Mouse (Mus musculus) forebrain, embryonic 12.5 days (tissue): ENCODE results near the gene Polg2. TPM values are rescaled to one million over a fixed set of nuclear protein-coding genes. Genes with fewer than 3 reads are reported as not detected.
"Not testable (repeated sequence)": the region's sequence is repeated elsewhere in the genome, so short reads cannot be mapped to it uniquely, and the experiment has no call there.

ENCODE experiments used
- ATAC-seq: fragments of 200-750 bp; cut with Nextera tagmentation; 2 replicates; pipeline ENCODE4 v1.8.0; 2017; ENCODE audit warnings: moderate TSS enrichment; ENCODE audit not compliant: low FRiP score
- H3K27ac ChIP-seq: fragments of 300-500 bp; sonication (generic); 2 replicates; pipeline ENCODE4 v1.5.1; 2016; ENCODE audit warnings: mild to moderate bottlenecking
- H3K27me3 ChIP-seq: fragments of 300-500 bp; sonication (generic); 2 replicates; pipeline ENCODE4 v1.6.1; 2016; ENCODE audit warnings: mild to moderate bottlenecking
- H3K36me3 ChIP-seq: fragments of 300-500 bp; sonication (generic); replicated peaks from 2 replicates; pipeline ENCODE4 v1.6.1; 2016; ENCODE audit warnings: mild to moderate bottlenecking
- H3K4me1 ChIP-seq: fragments of 300-500 bp; sonication (generic); 2 replicates; pipeline ENCODE4 v1.6.1; 2016
- H3K4me2 ChIP-seq: fragments of 300-500 bp; sonication (generic); 2 replicates; pipeline ENCODE4 v1.6.1; 2016; ENCODE audit warnings: mild to moderate bottlenecking, moderate library complexity
- H3K4me3 ChIP-seq: fragments of 300-500 bp; sonication (generic); replicated peaks from 2 replicates; pipeline ENCODE4 v1.5.1; 2016; ENCODE audit warnings: mild to moderate bottlenecking
- H3K9ac ChIP-seq: fragments of 300-500 bp; sonication (generic); 2 replicates; pipeline ENCODE4 v1.6.1; 2016; ENCODE audit warnings: mild to moderate bottlenecking
- H3K9me3 ChIP-seq: fragments of 300-500 bp; sonication (generic); 2 replicates; pipeline ENCODE4 v1.6.1; 2016
- WGBS: fragments of 180-500 bp; shearing (Covaris S2); methylation state at CpG from one replicate; pipeline ENCODE4 v1.1.7; 2016; 5-methylcytosine and 5-hydroxymethylcytosine counted together
- polyA plus RNA-seq: library from polyadenylated mRNA; unstranded; fragments of >200 nt; fragmentation: Nextera tagmentation; extraction: Ambion mirVana; gene quantifications from 2 replicates; pipeline ENCODE4 v1.2.1, GENCODE M21; 2016

The Polg2 gene
- polyA plus RNA-seq, 1 experiment from 2014 or later: 10.4 TPM

- Histone ChIP-seq H3K27ac (0 out of 2 replicates have a peak overlapping the region, but pooled peaks have one; percentile 4), H3K4me3 (no peak overlapping the region), H3K9me3 (no peaks in the 10 kb centered on the region), H3K36me3 (peaks cover 76% of the 10 kb centered on the region), H3K4me2 (no peak overlapping the region), H3K4me1 (peaks cover 5% of the 10 kb centered on the region; the same call in 1 of the 2 replicates), H3K27me3 (no peaks in the 10 kb centered on the region), H3K9ac (no peak overlapping the region)
- no peak for ATAC-seq
- WGBS: 89% methylated on average over 3 of the region's 3 CpGs
Observed at GRCm38 (mm10) chr11:106817156-106817555, 37.8 kb upstream of the Polg2 start.

- Histone ChIP-seq H3K4me3 (no peak overlapping the region), H3K9me3 (no peaks in the 10 kb centered on the region), H3K36me3 (peaks cover 80% of the 10 kb centered on the region), H3K9ac (no peak overlapping the region), H3K27me3 (no peaks in the 10 kb centered on the region), H3K27ac (no peak overlapping the region), H3K4me1 (peaks cover 5% of the 10 kb centered on the region; the same call in 1 of the 2 replicates), H3K4me2 (no peak overlapping the region)
- ATAC-seq: no peak
- 88% methylated on average over 7 of the region's 7 CpGs for WGBS
Observed at GRCm38 (mm10) chr11:106816316-106816715, 37.0 kb upstream of the Polg2 start.

GRCm38 (mm10) chr11:106815761-106816160 is 36.4 kb upstream of the Polg2 start:
- no peak for ATAC-seq
- Histone ChIP-seq H3K27me3 (no peaks in the 10 kb centered on the region), H3K9me3 (no peaks in the 10 kb centered on the region), H3K4me3 (no peak overlapping the region), H3K9ac (no peak overlapping the region), H3K36me3 (peaks cover 79% of the 10 kb centered on the region), H3K27ac (no peak overlapping the region), H3K4me1 (peaks cover 5% of the 10 kb centered on the region; the same call in 1 of the 2 replicates), H3K4me2 (no peak overlapping the region)
- 95% methylated on average over 2 of the region's 2 CpGs for WGBS

GRCm38 (mm10) chr11:106815331-106815730 is 36.0 kb upstream of the Polg2 start:
- ATAC-seq: no peak
- Histone ChIP-seq H3K4me3 (no peak overlapping the region), H3K4me1 (peaks cover 5% of the 10 kb centered on the region; the same call in 1 of the 2 replicates), H3K9me3 (no peaks in the 10 kb centered on the region), H3K36me3 (peaks cover 78% of the 10 kb centered on the region), H3K4me2 (no peak overlapping the region), H3K27ac (no peak overlapping the region), H3K27me3 (no peaks in the 10 kb centered on the region), H3K9ac (no peak overlapping the region)
- WGBS: 94% methylated on average over 2 of the region's 2 CpGs

GRCm38 (mm10) chr11:106814601-106815320 is 35.4 kb upstream of the Polg2 start:
- H3K9me3 ChIP-seq: no peaks in the 10 kb centered on the region
- WGBS: 87% methylated on average over 14 of the region's 14 CpGs
- H3K27me3 ChIP-seq: no peaks in the 10 kb centered on the region
- no peak for ATAC-seq
- peaks cover 5% of the 10 kb centered on the region; the same call in 1 of the 2 replicates for H3K4me1 ChIP-seq
- peaks cover 78% of the 10 kb centered on the region for H3K36me3 ChIP-seq
- H3K4me2 ChIP-seq: no peak overlapping the region
- H3K27ac ChIP-seq: no peak overlapping the region
- H3K4me3 ChIP-seq: no peak overlapping the region
- H3K9ac ChIP-seq: no peak overlapping the region

GRCm38 (mm10) chr11:106812410-106813136 is 33.2 kb upstream of the Polg2 start:
- H3K4me1 ChIP-seq: no peaks in the 10 kb centered on the region
- H3K9me3 ChIP-seq: no peaks in the 10 kb centered on the region
- no peak overlapping the region for H3K4me2 ChIP-seq
- H3K9ac ChIP-seq: no peak overlapping the region
- ATAC-seq: no peak
- H3K27me3 ChIP-seq: no peaks in the 10 kb centered on the region
- peaks cover 76% of the 10 kb centered on the region for H3K36me3 ChIP-seq
- H3K4me3 ChIP-seq: no peak overlapping the region
- 87% methylated on average over 7 of the region's 7 CpGs for WGBS
- no peak overlapping the region for H3K27ac ChIP-seq

GRCm38 (mm10) chr11:106807442-106807841 is 28.1 kb upstream of the Polg2 start:
- H3K9me3 ChIP-seq, H3K4me2 ChIP-seq, ATAC-seq, H3K9ac ChIP-seq, H3K27me3 ChIP-seq, H3K27ac ChIP-seq, H3K4me1 ChIP-seq, H3K4me3 ChIP-seq: not testable (repeated sequence)
- peaks cover 52% of the 10 kb centered on the region for H3K36me3 ChIP-seq
- WGBS: 92% methylated on average over 1 of the region's 1 CpGs

GRCm38 (mm10) chr11:106802069-106802627 is 22.8 kb upstream of the Polg2 start:
- H3K36me3 ChIP-seq: peaks cover 73% of the 10 kb centered on the region
- no peak overlapping the region for H3K4me3 ChIP-seq

GRCm38 (mm10) chr11:106795679-106796078 is 16.3 kb upstream of the Polg2 start:
- H3K4me2 ChIP-seq: no peak overlapping the region
- H3K27me3 ChIP-seq: no peaks in the 10 kb centered on the region
- H3K27ac ChIP-seq: no peak overlapping the region
- ATAC-seq: no peak
- H3K4me3 ChIP-seq: no peak overlapping the region
- peaks cover 3% of the 10 kb centered on the region; the same call in 1 of the 2 replicates for H3K9me3 ChIP-seq
- no peaks in the 10 kb centered on the region for H3K4me1 ChIP-seq
- H3K9ac ChIP-seq: no peak overlapping the region
- H3K36me3 ChIP-seq: peaks cover 75% of the 10 kb centered on the region
- 79% methylated on average over 9 of the region's 9 CpGs for whole genome bisulfite sequencing

More at GRCm38 (mm10) chr11:106802069-106802627, 22.8 kb upstream of the Polg2 start:
- Histone ChIP-seq H3K4me1 (no peaks in the 10 kb centered on the region), H3K27me3 (no peaks in the 10 kb centered on the region), H3K9ac (no peak overlapping the region), H3K9me3 (peaks cover 3% of the 10 kb centered on the region; the same call in 1 of the 2 replicates), H3K27ac (no peak overlapping the region), H3K4me2 (no peak overlapping the region)
- ATAC-seq: no peak
- 84% methylated on average over 10 of the region's 10 CpGs for WGBS

GRCm38 (mm10) chr11:106793846-106794245 is 14.5 kb upstream of the Polg2 start:
- WGBS: 80% methylated on average over 4 of the region's 4 CpGs
- Histone ChIP-seq H3K36me3 (peaks cover 57% of the 10 kb centered on the region), H3K27ac (no peak overlapping the region), H3K9me3 (peaks cover 3% of the 10 kb centered on the region; the same call in 1 of the 2 replicates), H3K27me3 (no peaks in the 10 kb centered on the region), H3K4me3 (no peak overlapping the region), H3K9ac (no peak overlapping the region), H3K4me1 (peaks cover 9% of the 10 kb centered on the region), H3K4me2 (no peak overlapping the region)
- ATAC-seq: no peak

GRCm38 (mm10) chr11:106789649-106790048 is 10.3 kb upstream of the Polg2 start:
- H3K4me1 ChIP-seq: peaks cover 22% of the 10 kb centered on the region
- no peak for ATAC-seq
- H3K36me3 ChIP-seq: peaks cover 47% of the 10 kb centered on the region
- WGBS: 0% methylated on average over 6 of the region's 6 CpGs
- peak overlapping the region; percentile 97 for H3K9ac ChIP-seq
- no peaks in the 10 kb centered on the region for H3K27me3 ChIP-seq
- no peaks in the 10 kb centered on the region for H3K9me3 ChIP-seq
- peak overlapping the region; percentile 93 for H3K4me3 ChIP-seq
- H3K27ac ChIP-seq: peak overlapping the region; percentile 98
- H3K4me2 ChIP-seq: peak overlapping the region; percentile 80

- peak within 1 kb of the TSS; percentile 98 for H3K27ac ChIP-seq
- ATAC-seq: peak; percentile 93
- peaks cover 47% of the 10 kb centered on the region for H3K36me3 ChIP-seq
- under 1% methylated on average over 58 of the region's 58 CpGs for WGBS
- peak within 1 kb of the TSS; percentile 97 for H3K9ac ChIP-seq
- H3K4me3 ChIP-seq: peak within 1 kb of the TSS; percentile 93
- no peaks in the 10 kb centered on the region for H3K27me3 ChIP-seq
- peak within 1 kb of the TSS; percentile 80 for H3K4me2 ChIP-seq
- H3K4me1 ChIP-seq: peaks cover 25% of the 10 kb centered on the region
- no peaks in the 10 kb centered on the region for H3K9me3 ChIP-seq
Observed at GRCm38 (mm10) chr11:106788775-106789459, 9.6 kb upstream of the Polg2 start, which contains the start of the genes Ddx5 and Cep95. TSS of gene Ddx5 (minus strand) at chr11:106789185. TSS of gene Cep95 (plus strand) at chr11:106789252.
